Mouse (Mus musculus) layer of hippocampus, adult 11-12 months (tissue): ENCODE measurements around the gene Ctcfl.

Experiments used
- DNase-seq: peaks from one replicate; pipeline ENCODE4 v3.0.0; 2022; ENCODE audit warnings: low spot score

The Ctcfl gene

GRCm38 (mm10) chr2:173119023-173119944, at the start of gene Ctcfl:
TSS of gene Ctcfl (minus strand) at chr2:173119525.
- DNase-seq, result no peak

GRCm38 (mm10) chr2:173168411-173168851, 49.1 kb upstream of the Ctcfl start:
- DNase-seq, result no peak

DNA sequence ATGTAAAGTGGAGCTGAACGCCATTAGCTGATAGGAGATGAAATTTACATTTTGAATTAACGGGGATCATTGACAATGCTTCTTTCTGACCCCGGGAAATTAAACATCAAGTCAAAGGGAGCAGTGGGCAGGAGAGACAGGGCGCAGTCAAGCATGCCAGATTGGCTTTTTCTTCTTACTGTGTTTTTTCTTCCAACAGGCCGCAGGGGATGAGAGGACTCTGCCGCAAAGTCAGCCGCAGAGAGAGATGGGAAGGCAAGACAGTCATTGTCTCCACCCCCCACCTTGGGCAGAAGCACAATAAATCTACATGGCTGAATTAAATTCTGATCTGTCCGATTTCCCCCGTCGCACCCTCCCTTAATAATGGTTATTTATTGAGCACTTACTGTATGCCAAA, 46.0 kb upstream of the Ctcfl start:
- DNase-seq, result no peak

- DNase-seq, result no peak
These were observed 45.6 kb upstream of the Ctcfl start for GRCm38 (mm10) chr2:173164946-173165345.

DNA sequence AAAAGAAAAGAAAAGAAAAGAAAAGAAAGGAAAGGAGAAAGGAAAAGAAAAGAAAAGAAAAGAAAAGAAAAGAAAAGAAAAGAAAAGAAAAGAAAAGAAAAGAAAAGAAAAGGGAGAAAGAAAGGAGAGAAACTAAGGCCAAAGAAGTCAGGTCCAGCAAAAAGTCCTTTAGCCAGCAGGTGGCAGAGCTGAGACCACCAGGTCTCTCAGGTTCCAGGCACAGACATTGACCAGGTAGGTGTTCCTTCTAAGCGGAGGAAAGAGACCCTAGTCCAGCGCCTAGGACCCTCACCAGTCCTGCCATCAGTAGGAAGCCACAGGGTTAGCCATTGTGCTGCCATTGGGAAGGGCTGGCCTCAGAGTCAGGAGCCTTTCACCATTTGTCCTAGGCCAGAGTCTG, 45.0 kb upstream of the Ctcfl start:
- DNase-seq, result no peak

- DNase-seq, result no peak
These were observed 44.1 kb upstream of the Ctcfl start for GRCm38 (mm10) chr2:173163380-173163779.

- DNase-seq, result peak; percentile 42
These were observed 40.3 kb upstream of the Ctcfl start for GRCm38 (mm10) chr2:173159354-173160311.

- DNase-seq, result no peak
These were observed 39.2 kb upstream of the Ctcfl start for GRCm38 (mm10) chr2:173158390-173159055.

GRCm38 (mm10) chr2:173157871-173158270, 38.5 kb upstream of the Ctcfl start:
- no peak for DNase-seq

DNA sequence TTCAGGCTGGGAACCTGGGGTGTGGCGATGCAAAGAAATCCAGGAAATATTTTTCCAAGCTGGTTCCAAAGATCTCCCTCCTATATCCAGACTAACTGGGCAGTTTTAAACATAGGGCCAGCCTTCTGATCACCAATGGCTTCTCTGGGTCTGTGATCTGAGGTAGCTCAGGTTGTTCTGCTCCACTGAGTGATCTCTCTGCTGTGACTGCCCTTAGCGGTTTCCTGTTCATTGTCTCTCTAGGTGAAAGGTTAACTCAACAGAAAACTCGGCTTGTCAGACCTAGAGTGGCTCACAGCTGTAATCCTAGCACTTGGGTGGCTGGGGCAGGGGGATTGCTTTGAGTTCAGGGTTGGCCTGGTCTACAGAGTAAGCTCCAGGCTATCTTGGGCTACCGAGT, 38.1 kb upstream of the Ctcfl start:
- no peak for DNase-seq

GRCm38 (mm10) chr2:173156923-173157322, 37.6 kb upstream of the Ctcfl start:
- no peak for DNase-seq

GRCm38 (mm10) chr2:173155907-173156306, 36.6 kb upstream of the Ctcfl start:
- DNase-seq, result no peak

DNA sequence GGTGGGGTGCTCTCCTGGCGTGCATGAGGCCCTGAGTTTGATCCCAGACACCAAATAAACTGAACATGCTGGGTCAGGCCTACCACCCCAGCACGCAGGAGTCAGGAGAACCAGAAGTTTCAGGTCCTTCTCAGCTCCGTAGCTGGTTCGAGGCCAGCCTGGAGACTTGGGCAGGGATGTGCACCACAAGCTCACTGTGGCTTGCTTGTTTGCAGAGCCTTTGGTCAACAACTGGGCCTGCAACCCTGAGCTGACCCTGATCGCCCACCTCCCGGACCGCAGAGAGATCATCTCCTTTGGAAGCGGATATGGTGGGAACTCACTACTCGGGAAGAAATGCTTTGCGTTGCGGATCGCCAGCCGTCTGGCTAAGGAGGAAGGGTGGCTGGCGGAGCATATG, 35.6 kb upstream of the Ctcfl start:
- no peak for DNase-seq

DNA sequence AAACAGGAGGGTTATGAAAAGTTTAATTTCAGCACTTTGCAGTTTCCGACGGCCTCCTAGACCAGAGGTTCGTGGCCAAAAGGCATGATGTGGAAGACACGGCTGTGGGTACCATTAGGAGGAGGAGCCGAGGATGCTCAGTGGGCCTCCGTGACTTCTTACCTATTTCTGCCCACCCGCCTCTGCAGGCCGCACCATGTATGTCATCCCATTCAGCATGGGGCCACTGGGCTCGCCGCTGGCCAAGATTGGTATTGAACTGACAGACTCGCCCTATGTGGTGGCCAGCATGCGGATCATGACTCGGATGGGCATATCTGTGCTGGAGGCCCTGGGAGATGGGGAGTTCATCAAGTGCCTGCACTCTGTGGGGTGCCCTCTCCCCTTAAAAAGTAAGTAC, 35.2 kb upstream of the Ctcfl start:
- no peak for DNase-seq

DNA sequence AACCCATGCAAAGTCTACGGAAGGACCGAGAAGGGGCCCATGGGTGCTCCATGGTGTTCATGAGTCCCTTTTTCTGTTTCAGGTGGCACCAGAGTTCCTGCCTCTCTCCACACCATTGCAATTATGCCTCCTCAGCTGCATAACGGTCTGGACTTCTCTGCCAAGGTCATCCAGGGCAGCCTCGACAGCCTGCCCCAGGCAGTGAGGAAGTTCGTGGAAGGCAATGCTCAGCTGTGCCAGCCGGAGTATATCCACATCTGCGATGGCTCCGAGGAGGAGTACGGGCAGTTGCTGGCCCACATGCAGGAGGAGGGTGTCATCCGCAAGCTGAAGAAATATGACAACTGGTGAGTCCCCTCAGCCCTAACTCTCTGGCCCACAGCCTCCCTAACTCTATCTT, 33.9 kb upstream of the Ctcfl start:
- no peak for DNase-seq

DNA sequence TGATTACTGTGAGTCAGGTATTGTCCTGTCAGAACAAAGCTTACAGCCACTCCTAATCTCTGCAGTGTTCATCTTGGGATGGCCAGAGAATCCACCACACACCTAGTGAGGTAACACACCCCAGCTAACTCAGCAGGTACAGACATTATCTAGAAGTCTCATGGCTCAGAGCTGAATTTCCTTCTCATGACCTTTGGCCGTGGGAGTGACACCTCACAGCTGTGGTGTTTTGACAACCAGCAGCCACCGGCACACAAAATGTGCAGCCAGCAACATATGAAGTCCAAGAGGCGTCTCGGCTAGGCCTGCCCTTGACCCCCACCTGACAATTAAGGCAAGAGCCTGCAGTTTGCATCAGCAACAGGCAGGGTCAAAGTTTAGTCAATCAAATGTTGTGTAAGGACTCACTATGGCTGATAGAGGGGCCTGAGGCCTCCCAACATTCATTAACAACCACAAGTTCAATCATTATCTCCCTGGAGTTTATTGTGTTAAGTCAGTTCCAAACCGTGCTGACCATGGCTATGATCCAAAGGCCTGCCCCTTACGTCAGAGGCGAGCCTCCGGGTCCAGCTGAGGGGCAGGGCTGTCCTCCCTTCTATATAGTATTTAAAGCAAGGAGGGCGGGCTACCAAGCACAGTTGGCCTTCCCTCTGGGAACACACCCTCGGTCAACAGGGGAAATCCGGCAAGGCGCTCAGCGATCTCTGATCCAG, 33.3 kb upstream of the Ctcfl start, which contains the start of gene Pck1:
Pck1 (plus strand) TSS at position 613 of the 716 bp plus-strand sequence.
- DNase-seq, result no peak

DNA sequence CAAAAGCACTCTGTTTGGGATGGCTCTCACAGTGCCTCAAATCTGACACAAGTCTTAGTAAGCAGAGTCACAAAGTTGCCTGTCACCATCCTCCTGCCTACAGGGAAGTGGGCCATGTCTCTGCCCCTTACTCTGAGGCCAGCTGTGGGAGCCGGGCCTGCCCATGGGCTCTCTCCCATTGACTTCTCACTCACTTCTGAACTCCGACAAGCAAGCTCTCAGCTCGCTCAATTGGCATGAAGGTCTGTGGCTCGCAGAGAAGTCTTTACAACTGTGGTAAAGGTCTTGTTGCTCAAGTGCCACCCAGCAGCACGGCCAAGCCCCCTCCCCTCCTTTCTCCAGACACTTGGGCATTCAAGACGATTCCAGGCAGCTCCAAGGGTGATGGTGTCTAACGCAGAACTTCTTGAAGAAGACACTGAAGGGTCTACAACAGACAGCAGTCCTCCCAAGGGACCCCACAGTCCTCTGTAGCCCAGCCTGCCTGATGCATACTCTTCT, 32.5 kb upstream of the Ctcfl start:
- DNase-seq, result no peak

GRCm38 (mm10) chr2:173151352-173151751, 32.0 kb upstream of the Ctcfl start:
- DNase-seq, result no peak

GRCm38 (mm10) chr2:173148001-173148400, 28.7 kb upstream of the Ctcfl start:
- DNase-seq, result no peak

DNA sequence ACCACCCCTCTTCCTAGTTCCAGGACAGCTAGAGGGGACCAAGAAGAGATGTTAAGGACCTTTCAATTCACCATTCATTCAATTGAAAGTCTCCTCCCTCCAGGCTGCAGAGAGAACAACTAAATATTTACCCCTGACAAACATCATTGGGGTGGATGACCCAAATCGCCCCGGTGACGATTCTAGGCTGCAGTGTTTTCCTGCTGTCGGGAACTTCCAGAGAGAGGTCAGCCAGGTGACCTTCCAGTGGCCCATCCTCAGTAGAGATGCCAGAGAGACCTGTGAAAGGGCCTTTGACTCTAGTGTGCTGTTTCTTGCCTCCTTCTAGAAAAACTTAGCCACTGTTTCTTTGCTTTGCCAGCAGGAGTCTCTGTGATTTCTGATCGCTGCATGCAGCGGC, 27.4 kb upstream of the Ctcfl start:
- no peak for DNase-seq

GRCm38 (mm10) chr2:173145808-173146207, 26.5 kb upstream of the Ctcfl start:
- no peak for DNase-seq
